Mouse (Mus musculus) erythroblast, embryonic 14.5 days (primary cell): Measurements from ENCODE around the gene Tenm3. TPM values are rescaled to one million over a fixed set of nuclear protein-coding genes. Genes with fewer than 3 reads are reported as not detected.

Source experiments
- H3K27me3 ChIP-seq: 2 replicates; pipeline ENCODE4 v1.6.1; 2012; ENCODE audit warnings: inconsistent platforms; ENCODE audit not compliant: control insufficient read depth
- H3K36me3 ChIP-seq: 2 replicates; pipeline ENCODE4 v1.6.1; 2012; ENCODE audit warnings: mild to moderate bottlenecking, inconsistent platforms; ENCODE audit not compliant: control insufficient read depth
- H3K4me1 ChIP-seq: 2 replicates; pipeline ENCODE4 v1.6.1; 2012; ENCODE audit warnings: inconsistent platforms; ENCODE audit not compliant: control insufficient read depth
- H3K4me3 ChIP-seq: replicated peaks from 2 replicates; pipeline ENCODE3; 2012; ENCODE audit warnings: moderate library complexity, mild to moderate bottlenecking, inconsistent platforms
- H3K9me3 ChIP-seq: 2 replicates; pipeline ENCODE4 v1.6.1; 2012; ENCODE audit warnings: low read length, inconsistent platforms, mixed read lengths; ENCODE audit not compliant: control insufficient read depth
- GATA1 ChIP-seq: IDR thresholded peaks from 2 replicates; pipeline ENCODE4 v1.6.1; 2012; ENCODE audit warnings: low read length, inconsistent platforms, mixed read lengths
- TAL1 ChIP-seq: IDR thresholded peaks from 3 replicates; pipeline ENCODE4 v1.6.1; 2012; ENCODE audit warnings: low read length, inconsistent platforms, mixed read lengths
- polyA plus RNA-seq: library from polyadenylated mRNA; stranded (reverse); fragments of >175 nt; gene quantifications from 2 replicates; pipeline ENCODE4 v1.2.3, GENCODE M21; 2012

The Tenm3 gene
- polyA plus RNA-seq = under 0.01 TPM in 1 of 2 replicates, not detected in the other

GRCm38 (mm10) chr8:48843931-48844285, at the start of gene Tenm3:
TSS of gene Tenm3 (minus strand) at chr8:48843951.
- Histone ChIP-seq H3K9me3 (no peaks in the 10 kb centered on the region), H3K4me1 (no peaks in the 10 kb centered on the region), H3K4me3 (peak within 1 kb of the TSS; percentile 55), H3K36me3 (no peaks in the 10 kb centered on the region), H3K27me3 (peaks cover 32% of the 10 kb centered on the region)
- TF ChIP-seq TAL1 (no peak), GATA1 (no peak)

DNA sequence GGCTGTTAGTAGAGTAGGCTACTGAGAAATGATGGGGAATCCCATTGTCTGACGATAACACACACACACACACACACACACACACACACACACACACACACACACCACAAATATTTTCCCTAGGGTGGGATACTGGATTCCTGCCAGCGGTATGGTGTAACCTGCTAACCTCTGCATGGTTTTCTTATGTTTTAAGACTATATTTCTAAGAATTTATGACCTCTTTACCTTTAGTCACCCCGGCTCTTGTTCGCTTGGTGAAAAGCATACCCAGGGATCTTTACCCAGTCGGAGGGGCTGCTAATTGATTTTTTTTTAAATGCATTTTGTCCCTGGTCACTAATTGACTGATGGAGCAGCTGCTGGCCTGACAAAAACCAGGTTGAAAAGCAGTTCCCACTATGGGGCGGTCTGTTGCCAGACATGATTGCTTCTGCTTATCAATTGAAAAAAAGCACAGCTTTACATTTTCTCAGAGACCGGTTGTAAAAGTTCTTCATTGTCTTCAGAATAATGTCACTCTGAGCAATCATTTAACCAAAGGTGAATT, 46.5 kb upstream of the Tenm3 start:
- H3K4me1 ChIP-seq = no peaks in the 10 kb centered on the region
- no peak overlapping the region for H3K4me3 ChIP-seq
- H3K27me3 ChIP-seq = no peaks in the 10 kb centered on the region
- no peaks in the 10 kb centered on the region for H3K36me3 ChIP-seq
- no peak for TF ChIP-seq TAL1
- no peak for TF ChIP-seq GATA1
- no peaks in the 10 kb centered on the region for H3K9me3 ChIP-seq

DNA sequence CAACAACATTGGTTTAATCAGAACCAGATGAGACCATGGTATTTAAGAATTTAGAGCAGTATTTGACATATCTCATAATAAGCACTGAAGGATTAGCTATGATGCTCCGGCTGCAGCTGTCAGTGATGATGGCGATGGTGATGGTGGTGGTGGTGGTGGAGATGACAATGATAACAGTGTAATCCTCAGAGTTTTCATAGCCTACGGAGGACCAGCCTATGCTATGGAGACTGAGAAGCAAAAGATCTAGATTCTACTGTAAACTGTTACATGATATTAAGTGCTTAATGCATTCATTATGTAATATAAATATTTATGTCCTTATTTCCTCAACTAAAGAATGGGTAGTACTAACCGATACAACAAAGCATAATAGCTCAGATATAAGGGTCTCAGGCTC, 40.5 kb upstream of the Tenm3 start:
- Histone ChIP-seq H3K4me3 (no peak overlapping the region), H3K4me1 (no peaks in the 10 kb centered on the region), H3K9me3 (no peaks in the 10 kb centered on the region), H3K27me3 (no peaks in the 10 kb centered on the region), H3K36me3 (no peaks in the 10 kb centered on the region)
- TF ChIP-seq GATA1 = no peak
- TF ChIP-seq TAL1 = no peak

DNA sequence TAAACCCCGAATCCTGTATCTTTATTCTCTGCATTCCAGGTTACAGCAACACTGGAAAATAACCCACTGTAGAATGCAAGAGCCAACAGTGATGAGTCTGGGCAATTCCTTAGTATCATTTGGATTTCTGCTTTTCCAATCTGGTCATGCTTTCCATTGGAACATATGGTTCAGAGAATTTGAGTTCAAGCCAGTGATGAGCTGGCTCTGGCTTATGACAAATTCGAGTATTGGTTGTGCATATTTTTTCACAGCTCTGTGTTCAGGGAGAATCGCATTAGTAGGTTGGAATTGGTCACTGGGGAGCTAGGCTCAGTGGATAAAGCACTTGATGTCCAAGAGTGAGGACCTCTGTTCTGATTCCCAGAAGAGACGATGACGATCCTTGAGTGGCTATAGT, 36.8 kb upstream of the Tenm3 start:
- no peak for TF ChIP-seq TAL1
- TF ChIP-seq GATA1 = no peak
- no peak overlapping the region for H3K4me3 ChIP-seq
- no peaks in the 10 kb centered on the region for H3K36me3 ChIP-seq
- no peaks in the 10 kb centered on the region for H3K27me3 ChIP-seq
- peaks cover 6% of the 10 kb centered on the region for H3K9me3 ChIP-seq
- H3K4me1 ChIP-seq = no peaks in the 10 kb centered on the region

GRCm38 (mm10) chr8:48865972-48866371, 22.2 kb upstream of the Tenm3 start:
- H3K27me3 ChIP-seq = no peaks in the 10 kb centered on the region
- no peak for TF ChIP-seq TAL1
- TF ChIP-seq GATA1 = no peak
- no peaks in the 10 kb centered on the region for H3K36me3 ChIP-seq
- no peaks in the 10 kb centered on the region for H3K4me1 ChIP-seq
- no peak overlapping the region for H3K4me3 ChIP-seq
- H3K9me3 ChIP-seq = no peaks in the 10 kb centered on the region; the same call in 1 of the 2 replicates

GRCm38 (mm10) chr8:48865485-48865884, 21.7 kb upstream of the Tenm3 start:
- Histone ChIP-seq H3K4me3 (no peak overlapping the region), H3K9me3 (no peaks in the 10 kb centered on the region; the same call in 1 of the 2 replicates), H3K36me3 (no peaks in the 10 kb centered on the region), H3K27me3 (no peaks in the 10 kb centered on the region), H3K4me1 (no peaks in the 10 kb centered on the region)
- no peak for TF ChIP-seq TAL1
- TF ChIP-seq GATA1 = no peak

- Histone ChIP-seq H3K36me3 (no peaks in the 10 kb centered on the region), H3K9me3 (no peaks in the 10 kb centered on the region; the same call in 1 of the 2 replicates), H3K27me3 (peaks cover 3% of the 10 kb centered on the region; the same call in 1 of the 2 replicates), H3K4me3 (no peak overlapping the region), H3K4me1 (no peaks in the 10 kb centered on the region)
- TF ChIP-seq GATA1 (no peak), TAL1 (no peak)
Observed at GRCm38 (mm10) chr8:48850223-48851010, 6.7 kb upstream of the Tenm3 start.

DNA sequence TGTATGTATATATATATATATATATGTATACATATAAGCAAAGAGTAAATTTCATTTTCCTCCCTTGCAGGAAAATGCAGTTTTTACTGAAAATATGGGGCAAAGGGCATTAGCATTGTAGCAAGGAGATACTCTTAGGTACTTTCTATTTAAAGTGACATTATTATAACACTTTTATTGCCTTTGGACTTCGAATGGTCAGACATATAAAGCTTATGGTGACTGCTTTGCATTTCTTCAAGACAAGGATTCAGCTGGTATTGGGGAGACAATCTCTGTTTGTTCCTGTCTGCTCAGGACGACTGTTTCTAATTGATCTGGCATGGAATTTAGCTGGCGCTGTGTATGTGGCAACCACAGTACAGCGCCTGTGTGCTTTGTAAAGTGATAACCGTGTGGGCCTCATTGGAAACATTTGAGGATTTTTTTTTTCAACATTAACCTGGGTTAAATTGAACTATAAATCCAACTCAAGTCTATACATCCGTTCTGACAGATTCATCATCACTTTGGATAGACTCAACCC, 5.4 kb upstream of the Tenm3 start:
- Histone ChIP-seq H3K4me3 (no peak overlapping the region), H3K27me3 (peaks cover 14% of the 10 kb centered on the region), H3K9me3 (no peaks in the 10 kb centered on the region; the same call in 1 of the 2 replicates), H3K4me1 (no peaks in the 10 kb centered on the region), H3K36me3 (no peaks in the 10 kb centered on the region)
- TF ChIP-seq GATA1 (no peak), TAL1 (no peak)

- H3K9me3 ChIP-seq = no peaks in the 10 kb centered on the region
- H3K27me3 ChIP-seq = peaks cover 32% of the 10 kb centered on the region
- TF ChIP-seq TAL1 (no peak), GATA1 (no peak)
- no peak overlapping the region for H3K4me3 ChIP-seq
- no peaks in the 10 kb centered on the region for H3K36me3 ChIP-seq
- H3K4me1 ChIP-seq = no peaks in the 10 kb centered on the region
Observed at GRCm38 (mm10) chr8:48844961-48845360, 1.2 kb upstream of the Tenm3 start.
